ENCODE assay signal across 8 mouse cellular contexts in genomic region chr5:64811500-64812123, GRCm38 (mm10). TPM values are rescaled to one million over a fixed set of nuclear protein-coding genes. Genes with fewer than 3 reads are reported as not detected.
A peak's percentile ranks its signal among the peaks of the same experiment; 100 is the strongest.
DNase-seq lines count a peak whose midpoint lies in the region; ATAC-seq lines count a peak whose summit lies in the region.

No protein-coding gene starts in this region.

- peak overlapping the region; percentile 10; the same call in 1 of the 2 replicates for H3K9ac ChIP-seq in embryonic facial prominence, embryonic 11.5 days (replicated peaks; ENCODE audit: low read length)
- H3K9ac ChIP-seq in heart, embryonic 13.5 days: peak overlapping the region; percentile 81
- peak overlapping the region; percentile 38 for H3K9ac ChIP-seq in kidney, embryonic 16.5 days (replicated peaks; ENCODE audit: low read length)

- no peaks in the 10 kb centered on the region for H3K27me3 ChIP-seq in embryonic facial prominence, embryonic 11.5 days (ENCODE audit: control insufficient read depth, insufficient read depth, low read length)
- H3K27me3 ChIP-seq in heart, embryonic 13.5 days (replicated peaks): no peaks in the 10 kb centered on the region
- no peaks in the 10 kb centered on the region for H3K27me3 ChIP-seq in kidney, embryonic 16.5 days (ENCODE audit: insufficient read depth, low read length)
- H3K27me3 ChIP-seq in splenic B cell, adult 2 months (ENCODE audit: control insufficient read depth, insufficient read depth, low read length, poor library complexity, severe bottlenecking): no peaks in the 10 kb centered on the region

- WGBS in embryonic facial prominence, embryonic 11.5 days: 6% methylated on average over 14 of the region's 14 CpGs
- 10% methylated on average over 14 of the region's 14 CpGs for WGBS in heart, embryonic 13.5 days
- 7% methylated on average over 13 of the region's 14 CpGs for WGBS in kidney, embryonic 16.5 days

- peaks cover 26% of the 10 kb centered on the region for H3K4me1 ChIP-seq in embryonic facial prominence, embryonic 11.5 days (ENCODE audit: control insufficient read depth, insufficient read depth, low read length)
- peaks cover 96% of the 10 kb centered on the region for H3K4me1 ChIP-seq in heart, embryonic 13.5 days
- peaks cover 92% of the 10 kb centered on the region for H3K4me1 ChIP-seq in kidney, embryonic 16.5 days (ENCODE audit: insufficient read depth, low read length)

- peak; percentile 68 for DNase-seq in 3134 (ENCODE audit: extremely low read depth, insufficient read length, low spot score)
- DNase-seq in MN1 (ENCODE audit: low spot score): peak; percentile 47
- DNase-seq in embryonic facial prominence, embryonic 11.5 days (ENCODE audit: low spot score): peak; percentile 62
- DNase-seq in lung, postnatal 25 days (ENCODE audit: low spot score): peak; percentile 76
- DNase-seq in splenic B cell, adult 2 months (ENCODE audit: low read depth, low spot score): peak; percentile 44
- no peak for DNase-seq in cerebellum, adult 8-10 months

- H3K36me3 ChIP-seq in embryonic facial prominence, embryonic 11.5 days (replicated peaks; ENCODE audit: control insufficient read depth, insufficient read depth, low read depth, low read length): no peaks in the 10 kb centered on the region
- peaks cover 28% of the 10 kb centered on the region for H3K36me3 ChIP-seq in heart, embryonic 13.5 days
- peaks cover 3% of the 10 kb centered on the region for H3K36me3 ChIP-seq in kidney, embryonic 16.5 days (ENCODE audit: insufficient read depth, low read length)
- H3K36me3 ChIP-seq in splenic B cell, adult 2 months (ENCODE audit: control insufficient read depth, insufficient read depth, low read length, poor library complexity, severe bottlenecking): 0 out of 2 replicates have a peak, but pooled peaks cover 3% of the 10 kb centered on the region

- peak overlapping the region; percentile 83 for H3K27ac ChIP-seq in embryonic facial prominence, embryonic 11.5 days (replicated peaks; ENCODE audit: low read depth, low read length)
- H3K27ac ChIP-seq in heart, embryonic 13.5 days (replicated peaks): peak overlapping the region; percentile 97
- peak overlapping the region; percentile 94 for H3K27ac ChIP-seq in kidney, embryonic 16.5 days (ENCODE audit: low read length)

- ATAC-seq in embryonic facial prominence, embryonic 11.5 days (replicated peaks; ENCODE audit: insufficient number of reproducible peaks, low FRiP score, low TSS enrichment, low read depth): peak; percentile 68
- peak; percentile 76 for ATAC-seq in heart, embryonic 13.5 days (ENCODE audit: extremely low read depth, insufficient number of reproducible peaks, low FRiP score, low TSS enrichment)
- ATAC-seq in kidney, embryonic 16.5 days (ENCODE audit: low FRiP score, low TSS enrichment): peak; percentile 62

- H3K9me3 ChIP-seq in embryonic facial prominence, embryonic 11.5 days (replicated peaks; ENCODE audit: control insufficient read depth, low read length): no peaks in the 10 kb centered on the region
- no peaks in the 10 kb centered on the region for H3K9me3 ChIP-seq in heart, embryonic 13.5 days
- no peaks in the 10 kb centered on the region for H3K9me3 ChIP-seq in kidney, embryonic 16.5 days (ENCODE audit: low read length)

- H3K4me3 ChIP-seq in embryonic facial prominence, embryonic 11.5 days (ENCODE audit: low read depth, low read length): no peak overlapping the region; the same call in 1 of the 2 replicates
- H3K4me3 ChIP-seq in heart, embryonic 13.5 days: peak overlapping the region; percentile 42
- H3K4me3 ChIP-seq in kidney, embryonic 16.5 days (ENCODE audit: low read length): peak overlapping the region; percentile 13

- peak overlapping the region; percentile 27 for H3K4me2 ChIP-seq in embryonic facial prominence, embryonic 11.5 days (ENCODE audit: low read depth, low read length)
- peak overlapping the region; percentile 89 for H3K4me2 ChIP-seq in heart, embryonic 13.5 days
- peak overlapping the region; percentile 41 for H3K4me2 ChIP-seq in kidney, embryonic 16.5 days (replicated peaks; ENCODE audit: low read depth, low read length)

RNA-seq across cellular contexts. Expression of gene Klf3, which starts 8.4 kb away (rescaled TPM):
- 31.5 and 34.6 TPM in 2 replicates for polyA plus RNA-seq in embryonic facial prominence, embryonic 11.5 days (2014; fragmentation: Nextera tagmentation; extraction: Ambion mirVana)
- polyA plus RNA-seq in heart, embryonic 13.5 days (2015; fragmentation: Nextera tagmentation; extraction: Ambion mirVana): 49.8 TPM in 2 replicates
- 49.7 and 66.4 TPM in 2 replicates for polyA plus RNA-seq in kidney, embryonic 16.5 days (2015; fragmentation: Nextera tagmentation; extraction: Ambion mirVana)

Comparison
In these comparisons a context has a peak if more than half of its experiments do, and no peak if none do; other contexts are left out.
1. H3K4me2 ChIP-seq: peak in every context shown above with its lines; median percentile 89 in heart, embryonic 13.5 days; 41 in kidney, embryonic 16.5 days; 27 in embryonic facial prominence, embryonic 11.5 days.
2. H3K9ac ChIP-seq: peak in every context shown above with its lines; median percentile 81 in heart, embryonic 13.5 days; 38 in kidney, embryonic 16.5 days; 10 in embryonic facial prominence, embryonic 11.5 days.